ENCODE assay signal across 8 mouse cellular contexts in genomic region chr3:138064732-138065645, GRCm38 (mm10). TPM values are rescaled to one million over a fixed set of nuclear protein-coding genes. Genes with fewer than 3 reads are reported as not detected.
DNase-seq lines count a peak whose midpoint lies in the region; ATAC-seq and TF ChIP-seq lines count a peak whose summit lies in the region.

TSS of gene 1110002E22Rik (plus strand) at chr3:138065052.

- H3K4me1 ChIP-seq in embryonic facial prominence, embryonic 12.5 days = peaks cover 21% of the 10 kb centered on the region
- H3K4me1 ChIP-seq in heart, postnatal 0 days (ENCODE audit: control insufficient read depth, insufficient read depth) = peaks cover 26% of the 10 kb centered on the region
- 0 out of 2 replicates have a peak, but pooled peaks cover 2% of the 10 kb centered on the region for H3K4me1 ChIP-seq in neural tube, embryonic 14.5 days (ENCODE audit: control insufficient read depth, insufficient read depth, low read length)

- no peak for TF ChIP-seq EP300 in heart, postnatal 0 days (IDR thresholded peaks at IDR 0.05; ENCODE audit: low read depth)

- peak in 1 of 2 experiments; percentile 26 for DNase-seq in left cerebral cortex, adult 2 months (ENCODE audit: extremely low spot score in 1 of 2, low spot score in 2 of 2)
- no peak for DNase-seq in left cerebral cortex, postnatal 4 days
- peak; percentile 69 for DNase-seq in heart, postnatal 0 days (ENCODE audit: low spot score)
- no peak for DNase-seq in yolk sac, embryonic 10.5 days (ENCODE audit: low spot score)
- no peak for DNase-seq in adrenal gland, postnatal 14 days

- H3K27ac ChIP-seq in left cerebral cortex, adult 2 months = peak within 1 kb of the TSS; percentile 79
- peak within 1 kb of the TSS; percentile 70; the same call in 1 of the 2 replicates for H3K27ac ChIP-seq in embryonic facial prominence, embryonic 12.5 days
- peak within 1 kb of the TSS; percentile 95 for H3K27ac ChIP-seq in heart, postnatal 0 days (ENCODE audit: low read depth)
- H3K27ac ChIP-seq in neural tube, embryonic 14.5 days (ENCODE audit: low read depth, low read length) = no peak within 1 kb of the TSS

- H3K9ac ChIP-seq in embryonic facial prominence, embryonic 12.5 days = no peak within 1 kb of the TSS
- peak within 1 kb of the TSS; percentile 58 for H3K9ac ChIP-seq in heart, postnatal 0 days (replicated peaks; ENCODE audit: low read depth, low read length)
- H3K9ac ChIP-seq in neural tube, embryonic 14.5 days (replicated peaks; ENCODE audit: low read depth, low read length) = no peak within 1 kb of the TSS

- H3K27me3 ChIP-seq in embryonic facial prominence, embryonic 12.5 days = no peaks in the 10 kb centered on the region
- H3K27me3 ChIP-seq in heart, postnatal 0 days (ENCODE audit: control insufficient read depth, insufficient read depth, low read length) = no peaks in the 10 kb centered on the region
- no peaks in the 10 kb centered on the region for H3K27me3 ChIP-seq in neural tube, embryonic 14.5 days (ENCODE audit: control insufficient read depth, insufficient read depth, low read length)

- intact Hi-C loops in left cerebral cortex, adult 2 months (cut with DNase I) = loop anchor here (1.0 to 5.0 kb wide), 3 partner anchors 68 to 198 kb away; partner anchors contain the start of genes Dnajb14 and Trmt10a
- intact Hi-C loops in left cerebral cortex, postnatal 4 days (cut with DNase I) = no loop called here

- ATAC-seq in embryonic facial prominence, embryonic 12.5 days (ENCODE audit: insufficient number of reproducible peaks, insufficient read depth, low FRiP score, low TSS enrichment) = no peak
- ATAC-seq in heart, postnatal 0 days (ENCODE audit: insufficient read depth, low read depth) = peak; percentile 21
- peak; percentile 39 for ATAC-seq in neural tube, embryonic 14.5 days (ENCODE audit: low read depth)
- no peak for ATAC-seq in megakaryocyte progenitor cell, adult 5-6 weeks (replicated peaks; ENCODE audit: poor library complexity)

- no peak for TF ChIP-seq CTCF in left cerebral cortex, adult 2 months (IDR thresholded peaks at IDR 0.05)
- TF ChIP-seq CTCF in heart, postnatal 0 days (IDR thresholded peaks at IDR 0.05; ENCODE audit: low read depth) = no peak

- H3K4me2 ChIP-seq in embryonic facial prominence, embryonic 12.5 days (replicated peaks) = 0 out of 2 replicates have a peak within 1 kb of the TSS, but pooled peaks have one; percentile 13
- peak within 1 kb of the TSS; percentile 71 for H3K4me2 ChIP-seq in heart, postnatal 0 days (ENCODE audit: low read depth, low read length)
- H3K4me2 ChIP-seq in neural tube, embryonic 14.5 days (ENCODE audit: low read depth, low read length) = no peak within 1 kb of the TSS

- H3K9me3 ChIP-seq in embryonic facial prominence, embryonic 12.5 days = no peaks in the 10 kb centered on the region
- H3K9me3 ChIP-seq in heart, postnatal 0 days (replicated peaks; ENCODE audit: control insufficient read depth, low read length) = no peaks in the 10 kb centered on the region
- no peaks in the 10 kb centered on the region for H3K9me3 ChIP-seq in neural tube, embryonic 14.5 days (ENCODE audit: control insufficient read depth, low read length)

- no peaks in the 10 kb centered on the region for H3K36me3 ChIP-seq in embryonic facial prominence, embryonic 12.5 days
- no peaks in the 10 kb centered on the region for H3K36me3 ChIP-seq in heart, postnatal 0 days (replicated peaks; ENCODE audit: control insufficient read depth, insufficient read depth, low read length)
- H3K36me3 ChIP-seq in neural tube, embryonic 14.5 days (ENCODE audit: control insufficient read depth, insufficient read depth, low read length) = no peaks in the 10 kb centered on the region

- WGBS in embryonic facial prominence, embryonic 12.5 days = 67% methylated on average over 33 of the region's 33 CpGs
- 29% methylated on average over 33 of the region's 33 CpGs for WGBS in heart, postnatal 0 days
- WGBS in neural tube, embryonic 14.5 days = 74% methylated on average over 33 of the region's 33 CpGs

- no peak within 1 kb of the TSS for H3K4me3 ChIP-seq in left cerebral cortex, adult 2 months
- no peak within 1 kb of the TSS for H3K4me3 ChIP-seq in embryonic facial prominence, embryonic 12.5 days
- H3K4me3 ChIP-seq in heart, postnatal 0 days (ENCODE audit: low read depth, low read length) = peak within 1 kb of the TSS; percentile 48
- H3K4me3 ChIP-seq in neural tube, embryonic 14.5 days (ENCODE audit: low read depth, low read length) = no peak within 1 kb of the TSS

RNA-seq across cellular contexts. Expression of gene 1110002E22Rik, which starts in this region (rescaled TPM):
- total RNA-seq in left cerebral cortex, adult 2 months (2021) = 1 to 10 TPM; 2.9 to 3.0 TPM
- total RNA-seq in left cerebral cortex, postnatal 4 days (2021) = 1 to 10 TPM; 2.8 to 3.4 TPM
- polyA plus RNA-seq in embryonic facial prominence, embryonic 12.5 days (2016; fragmentation: Nextera tagmentation; extraction: Ambion mirVana) = 0.27 and 0.47 TPM in 2 replicates
- 30.8 and 32.5 TPM in 2 replicates for total RNA-seq in heart, postnatal 0 days (2014; rRNA removed; ENCODE audit: low replicate concordance)
- 12.2 and 13.3 TPM in 2 replicates for polyA plus RNA-seq in heart, postnatal 0 days (2015; fragmentation: Nextera tagmentation; extraction: Ambion mirVana)
- polyA plus RNA-seq in neural tube, embryonic 14.5 days (2014; fragmentation: Nextera tagmentation; extraction: Ambion mirVana) = 0.01 and 0.08 TPM in 2 replicates
- not detected in 2 replicates for total RNA-seq in megakaryocyte progenitor cell, adult 5-6 weeks (2015)
- not detected in 2 replicates for total RNA-seq in megakaryocyte progenitor cell, adult 5-6 weeks (2017)
- total RNA-seq in adrenal gland, postnatal 14 days (2021) = 0.04 TPM in 1 of 2 replicates, not detected in the other

Comparison
In these comparisons a context has a peak if more than half of its experiments do, and no peak if none do; other contexts are left out.
1. Peak in ATAC-seq in neural tube, embryonic 14.5 days; RNA of the gene not detected or under 1 TPM.